Mouse (Mus musculus): ENCODE data around the gene Rps26.
"Not testable (repeated sequence)": the region's sequence is repeated elsewhere in the genome, so short reads cannot be mapped to it uniquely, and the experiment has no call there.

Rps26 gene

GRCm38 (mm10) chr10:128641871-128642270 is 15.3 kb upstream of the Rps26 start:
- no peak for DNase-seq (ENCODE audit: low spot score in 2 of 2)

GRCm38 (mm10) chr10:128640891-128641290 is 14.3 kb upstream of the Rps26 start:
- DNase-seq (ENCODE audit: low spot score in 2 of 2), result no peak

DNA sequence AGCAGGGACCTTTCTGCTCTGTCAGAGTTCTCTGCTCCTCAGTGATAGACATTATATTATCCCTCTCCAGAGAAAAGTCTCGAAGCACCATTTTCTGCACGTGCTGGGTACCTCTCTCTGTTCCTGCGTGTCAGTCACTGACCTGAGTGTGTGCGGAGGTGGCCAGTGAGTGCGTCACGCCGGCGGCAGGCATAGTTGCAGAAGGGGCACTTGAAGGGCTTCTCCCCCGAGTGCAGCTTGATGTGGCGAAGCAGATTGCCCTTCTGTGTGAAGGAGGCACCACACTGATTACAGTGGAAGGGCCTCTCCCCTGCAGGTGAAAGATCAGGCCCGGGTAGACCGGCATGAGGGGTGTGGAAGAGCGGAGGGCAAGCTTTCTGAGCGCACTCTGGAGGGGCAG is 13.5 kb upstream of the Rps26 start:
- no peak for DNase-seq (ENCODE audit: low spot score in 2 of 2)

DNA sequence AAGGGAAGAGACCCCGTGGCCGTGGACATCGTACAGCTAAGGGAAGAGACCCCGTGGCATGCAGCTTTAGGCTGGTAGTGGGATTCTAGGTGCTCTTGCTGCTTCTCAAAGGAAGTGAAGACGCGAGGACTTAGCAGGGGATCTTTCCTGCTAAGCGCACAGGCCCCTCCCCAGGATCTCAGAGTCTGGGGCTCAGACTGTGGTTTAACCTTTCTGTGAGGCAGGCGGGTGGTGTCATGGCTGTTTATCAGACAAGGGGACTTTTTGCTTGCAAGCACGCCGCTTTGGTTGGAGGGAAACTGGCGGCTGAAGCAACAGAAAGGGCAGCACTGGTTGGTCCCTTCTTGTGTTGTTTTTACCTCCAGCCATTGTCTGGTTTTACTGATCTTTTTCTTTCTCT is 10.5 kb upstream of the Rps26 start:
- DNase-seq (ENCODE audit: low spot score in 2 of 2), result no peak

DNA sequence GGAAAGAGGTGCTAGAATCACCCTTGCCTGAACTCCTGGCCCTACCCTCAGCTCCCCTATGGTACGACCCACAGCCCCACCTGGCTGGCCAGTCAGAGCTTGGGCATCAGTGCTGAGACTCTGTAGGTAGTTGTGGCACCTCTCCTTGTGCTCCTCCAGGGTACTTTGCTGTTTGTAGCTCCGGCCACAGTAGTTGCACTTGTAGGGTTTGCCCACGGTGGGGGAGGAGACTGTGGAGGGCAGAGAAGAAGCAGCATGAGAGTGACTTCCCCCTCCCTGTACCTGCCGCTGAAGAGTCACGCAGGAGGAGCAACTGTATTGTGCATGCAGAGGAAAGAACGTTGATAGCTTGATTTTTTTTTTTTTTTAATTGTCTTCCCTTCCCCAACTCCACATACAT is 10.0 kb upstream of the Rps26 start:
- DNase-seq (ENCODE audit: low spot score in 2 of 2), result no peak

DNA sequence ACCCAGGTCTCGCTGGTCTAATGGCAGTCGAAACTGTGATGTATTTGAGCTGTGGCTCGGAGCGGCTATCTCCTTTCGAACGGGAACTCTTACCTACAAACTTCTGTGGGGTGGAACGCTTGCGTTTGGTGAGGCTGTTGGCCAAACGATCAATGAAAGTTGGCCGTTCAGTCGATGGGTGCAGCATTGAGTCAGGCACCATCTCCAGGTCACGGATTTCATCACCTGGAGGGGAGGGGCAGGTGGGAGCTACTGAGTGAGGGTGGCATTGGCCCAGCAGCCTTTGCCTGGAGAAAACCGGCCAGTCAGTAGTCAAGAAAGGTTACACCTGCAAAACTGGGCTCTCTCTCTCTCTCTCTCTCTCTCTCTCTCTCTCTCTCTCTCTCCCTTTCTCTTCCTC is 9.2 kb upstream of the Rps26 start:
- no peak for DNase-seq (ENCODE audit: low spot score in 2 of 2)

GRCm38 (mm10) chr10:128631571-128631970 is 5.0 kb upstream of the Rps26 start:
- no peak for DNase-seq (ENCODE audit: low spot score in 2 of 2)

- DNase-seq (ENCODE audit: low spot score in 2 of 2), result not testable (repeated sequence)
Measured at GRCm38 (mm10) chr10:128630306-128630705, 3.8 kb upstream of the Rps26 start.

DNA sequence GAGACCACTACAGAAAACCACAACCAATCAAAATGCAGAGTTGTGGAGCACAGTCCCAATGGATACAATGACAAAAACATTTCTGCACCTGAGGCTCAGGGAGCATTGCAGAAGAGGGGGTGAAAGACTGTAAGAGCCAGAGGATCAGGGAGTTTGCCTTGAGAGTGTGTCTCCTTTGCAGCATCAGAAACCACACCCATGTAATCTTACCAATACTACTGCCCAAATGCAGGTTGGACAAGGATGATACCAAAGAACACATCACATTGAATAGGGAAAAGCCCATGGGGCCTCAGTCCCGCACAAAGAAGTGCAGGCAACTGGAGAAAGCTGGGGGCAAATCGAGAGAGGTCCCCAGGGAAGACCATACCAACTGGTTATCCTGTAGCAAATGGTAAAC is 3.2 kb upstream of the Rps26 start:
- no peak for DNase-seq (ENCODE audit: low spot score in 2 of 2)

DNA sequence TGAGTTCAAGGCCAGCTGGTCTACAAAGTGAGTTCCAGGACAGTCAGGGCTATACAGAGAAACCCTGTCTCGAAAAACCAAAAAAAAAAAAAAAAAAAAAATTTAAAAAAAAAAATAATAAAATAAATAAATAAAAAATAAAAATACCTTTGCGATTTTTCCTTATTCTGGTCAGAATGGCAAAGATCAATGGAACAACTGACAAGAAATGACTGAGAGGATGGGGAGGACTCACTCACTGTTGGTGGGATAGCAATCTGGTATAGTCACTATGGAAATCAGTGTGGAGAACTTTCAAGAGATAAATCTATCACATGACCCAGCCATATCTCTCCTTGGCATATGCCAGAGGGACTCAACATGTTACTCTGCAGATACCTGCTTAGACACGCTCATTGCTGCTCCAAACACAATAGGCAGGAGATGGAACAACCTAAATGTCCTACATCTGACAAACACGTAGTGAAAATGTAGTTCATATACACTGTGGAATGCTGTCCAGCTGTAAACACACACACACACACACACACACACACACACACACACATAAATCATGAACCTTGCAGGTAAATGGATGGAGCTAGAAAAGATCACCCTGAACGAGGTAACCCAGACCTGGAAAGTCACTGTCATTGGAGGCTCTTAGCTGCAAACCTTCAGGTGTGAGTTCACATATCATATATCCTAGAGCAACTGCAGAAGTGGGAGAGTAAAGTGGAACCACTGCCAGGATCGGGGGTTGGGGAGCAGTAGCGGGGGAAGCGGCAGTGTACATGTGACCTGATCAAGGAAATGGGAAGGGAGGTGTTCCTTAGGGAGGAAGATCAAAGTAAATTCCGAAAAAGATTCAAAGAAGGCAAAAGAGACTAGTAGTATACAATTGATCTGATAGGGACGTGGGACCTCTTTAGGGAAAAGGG is 1.1 kb upstream of the Rps26 start:
- DNase-seq (ENCODE audit: low spot score in 2 of 2), result no peak

GRCm38 (mm10) chr10:128625287-128625894 is 1.2 kb downstream of the Rps26 start:
- DNase-seq (ENCODE audit: low spot score in 2 of 2), result no peak

GRCm38 (mm10) chr10:128623106-128623613 is 3.4 kb downstream of the Rps26 start:
- not testable (repeated sequence) for DNase-seq (ENCODE audit: low spot score in 2 of 2)

- no peak for DNase-seq (ENCODE audit: low spot score in 2 of 2)
Measured at GRCm38 (mm10) chr10:128622702-128623101, 3.8 kb downstream of the Rps26 start.

- no peak for DNase-seq (ENCODE audit: low spot score in 2 of 2)
Measured at GRCm38 (mm10) chr10:128621986-128622520, 4.5 kb downstream of the Rps26 start.

- no peak for DNase-seq (ENCODE audit: low spot score in 2 of 2)
Measured at GRCm38 (mm10) chr10:128620241-128620640, 6.3 kb downstream of the Rps26 start.

- not testable (repeated sequence) for DNase-seq (ENCODE audit: low spot score in 2 of 2)
Measured at GRCm38 (mm10) chr10:128619148-128619547, 7.4 kb downstream of the Rps26 start.

- no peak for DNase-seq (ENCODE audit: low spot score in 2 of 2)
Measured at GRCm38 (mm10) chr10:128618570-128618969, 8.0 kb downstream of the Rps26 start.

DNA sequence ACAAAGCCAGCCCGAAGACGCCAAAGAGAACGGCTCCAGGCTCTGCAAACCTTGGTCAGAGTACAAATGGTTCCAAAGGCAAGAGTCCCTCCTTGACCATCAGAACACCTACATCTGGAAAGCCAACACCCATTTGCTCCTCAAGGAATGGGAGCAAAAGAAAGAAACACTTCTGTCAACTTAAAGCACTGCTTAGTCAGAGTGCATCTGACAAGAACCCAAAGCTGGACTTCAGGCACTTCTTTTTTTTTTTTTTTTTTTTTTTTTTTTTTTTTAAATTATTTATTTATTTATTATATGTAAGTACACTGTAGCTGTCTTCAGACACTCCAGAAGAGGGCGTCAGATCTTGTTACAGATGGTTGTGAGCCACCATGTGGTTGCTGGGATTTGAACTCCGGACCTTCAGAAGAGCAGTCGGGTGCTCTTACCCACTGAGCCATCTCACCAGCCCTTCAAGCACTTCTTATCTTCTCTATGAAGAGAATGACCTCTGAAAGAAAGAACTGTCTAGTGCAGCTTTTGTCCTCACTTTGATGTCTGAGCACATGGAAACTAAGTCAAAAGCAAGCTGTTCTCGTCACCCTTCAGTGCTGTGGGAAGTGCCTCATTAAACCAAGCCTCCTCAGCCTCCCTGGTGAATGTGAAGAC is 10.6 kb downstream of the Rps26 start:
- DNase-seq (ENCODE audit: low spot score in 2 of 2), result not testable (repeated sequence)

DNA sequence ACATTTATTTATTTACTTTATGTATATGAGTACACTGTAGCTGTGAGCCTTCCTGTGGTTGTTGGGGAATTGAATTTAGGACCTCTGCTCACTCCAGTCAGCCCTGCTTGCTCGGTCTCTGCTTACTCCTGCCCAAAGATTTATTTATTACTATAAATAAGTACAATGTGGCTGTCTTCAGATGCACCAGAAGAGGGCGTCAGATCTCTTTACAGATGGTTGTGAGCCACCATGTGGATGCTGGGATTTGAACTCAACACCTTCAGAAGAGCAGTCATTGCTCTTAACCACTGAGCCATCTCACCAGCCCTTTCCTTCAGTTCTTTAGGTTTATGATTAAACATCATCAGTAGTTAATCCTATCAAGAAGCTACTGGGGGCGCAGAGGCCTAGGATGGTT is 11.6 kb downstream of the Rps26 start:
- DNase-seq (ENCODE audit: low spot score in 2 of 2), result no peak

DNA sequence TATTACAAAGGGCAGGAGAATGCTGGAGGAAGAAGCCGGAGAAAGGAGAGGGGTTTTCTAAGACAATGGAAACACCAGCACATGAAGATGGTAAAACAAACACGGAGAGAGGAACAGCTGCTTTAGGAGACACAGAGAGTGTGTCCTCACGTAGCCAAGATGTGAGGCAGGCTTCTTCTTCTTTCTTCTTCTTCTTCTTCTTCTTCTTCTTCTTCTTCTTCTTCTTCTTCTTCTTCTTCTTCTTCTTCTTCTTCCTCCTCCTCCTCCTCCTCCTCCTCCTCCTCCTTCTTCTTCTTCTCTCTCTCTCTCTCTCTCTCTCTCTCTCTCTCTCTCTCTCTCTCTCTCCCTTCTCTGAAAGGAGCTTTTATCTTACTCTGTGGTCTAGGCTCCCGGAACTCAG is 12.7 kb downstream of the Rps26 start:
- not testable (repeated sequence) for DNase-seq (ENCODE audit: low spot score in 2 of 2)

DNA sequence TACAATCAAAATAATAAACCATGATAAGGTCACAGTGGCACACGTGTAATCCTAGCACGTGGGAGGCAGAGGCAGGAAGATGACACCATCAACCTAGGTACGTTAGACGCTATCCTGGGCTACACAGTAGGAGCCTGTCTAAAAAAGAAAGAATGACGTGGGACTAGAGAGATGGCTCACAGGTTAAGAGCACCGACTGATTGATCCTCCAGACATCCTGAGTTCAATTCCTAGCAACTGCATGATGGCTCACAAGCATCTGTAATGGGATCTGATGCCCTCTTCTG is 13.4 kb downstream of the Rps26 start:
- DNase-seq (ENCODE audit: low spot score in 2 of 2), result no peak

GRCm38 (mm10) chr10:128612433-128613153 is 14.0 kb downstream of the Rps26 start:
- peak; percentile 62 to 75 for DNase-seq (ENCODE audit: low spot score in 2 of 2)
